Mouse (Mus musculus): ENCODE measurements at regions not wholly inside any gene's neighbourhood (a gene's known extent, or its start where the extent isn't known, plus 50 kb on each side); places are given as distances from the start of the nearest gene placed in this dataset.

- DNase-seq, result peak; percentile 64 to 72
Measured at GRCm38 (mm10) chr8:104050694-104051539, 50.5 kb upstream of the Cdh5 start.

- DNase-seq, result no peak
Measured at GRCm38 (mm10) chr8:104051540-104051882, 49.9 kb upstream of the Cdh5 start.

All from cerebellum, adult 18-20 months (tissue).